Mouse (Mus musculus) mouse embryonic stem cell (cell line): ENCODE measurements at regions not wholly inside any gene's neighbourhood (a gene's known extent, or its start where the extent isn't known, plus 50 kb on each side); places are given as distances from the start of the nearest gene placed in this dataset.

Source experiments
- in situ Hi-C, 2 experiments: fragments of 300-500 bp; cut with MboI; formaldehyde crosslinking; loops; 1 replicate in 1 of 2; 3 replicates in 1 of 2; pipeline ENCODE4 v1.14.3; 2019 to 2020; ENCODE audit warnings: low sequenced_read_pairs in 2 of 2, low pct_unique_long_range_greater_than_20kb in 1 of 2, mixed read lengths in 1 of 2; ENCODE audit not compliant: unreplicated experiment in 1 of 2

- in situ Hi-C loops = no loop called here
Measured at GRCm38 (mm10) chr1:187531349-187531922, 77.2 kb upstream of the Esrrg start.

- in situ Hi-C loops = no loop called here
Measured at GRCm38 (mm10) chr1:187536263-187536662, 72.3 kb upstream of the Esrrg start.

DNA sequence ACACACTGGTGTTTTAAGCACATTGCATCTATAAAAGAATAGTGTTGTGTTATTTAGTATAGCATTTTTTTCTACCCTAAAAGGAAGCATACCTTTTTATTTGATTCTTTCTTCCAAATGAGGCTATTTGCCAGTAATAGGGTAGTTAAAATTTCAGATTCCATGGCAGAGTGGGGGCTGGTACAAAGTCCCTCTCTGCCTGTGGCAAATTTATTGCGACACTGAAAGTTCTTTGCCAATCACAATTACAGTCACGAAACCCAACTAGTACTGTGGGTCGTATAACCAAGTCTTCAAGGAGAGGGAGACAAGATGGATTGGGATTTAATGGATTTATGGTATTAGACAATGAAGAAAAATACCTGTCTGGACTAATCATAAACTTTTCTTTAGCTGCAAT lies 51.9 kb upstream of the Esrrg start:
- in situ Hi-C loops = no loop called here
